In the genomic region with DNA sequence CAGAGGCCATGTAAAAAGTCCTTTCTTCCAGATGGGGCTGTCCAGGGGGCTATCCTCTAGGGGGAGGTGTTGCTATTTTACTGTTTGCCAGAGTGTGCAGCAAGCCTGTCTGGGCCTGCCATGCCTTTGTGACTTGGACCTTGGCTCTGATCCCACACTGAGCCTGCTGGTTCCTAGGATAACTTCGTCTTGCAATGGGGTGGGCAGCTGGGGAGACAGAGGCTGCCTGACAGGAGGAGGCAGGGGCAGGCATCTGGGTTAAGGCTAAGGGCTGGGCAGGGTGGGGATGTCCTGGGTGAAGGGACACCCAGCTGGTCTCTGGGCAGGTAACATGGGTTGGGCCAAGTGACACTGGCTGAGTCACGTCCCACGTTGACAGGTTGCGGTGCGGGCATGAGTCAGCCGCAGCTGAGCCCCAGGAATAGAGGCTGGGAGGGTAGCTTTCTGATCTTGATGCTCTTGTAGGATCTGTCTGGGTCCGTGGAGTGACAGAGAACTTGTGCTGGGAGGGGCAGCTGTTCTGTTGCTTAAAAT, we compare ENCODE assay signal across 8 mouse cellular contexts. TPM values are rescaled to one million over a fixed set of nuclear protein-coding genes. Genes with fewer than 3 reads are reported as not detected.
DNase-seq lines count a peak whose midpoint lies in the region; ATAC-seq lines count a peak whose summit lies in the region.

No protein-coding gene starts in this region.

- H3K27me3 ChIP-seq in midbrain, embryonic 11.5 days (ENCODE audit: control insufficient read depth, insufficient read depth, low read length), result no peaks in the 10 kb centered on the region
- H3K27me3 ChIP-seq in midbrain, embryonic 15.5 days (replicated peaks), result no peaks in the 10 kb centered on the region
- H3K27me3 ChIP-seq in heart, embryonic 12.5 days (replicated peaks), result no peaks in the 10 kb centered on the region

- WGBS in midbrain, embryonic 11.5 days, result 86% methylated on average over 7 of the region's 7 CpGs
- 72% methylated on average over 7 of the region's 7 CpGs for WGBS in midbrain, embryonic 15.5 days
- 49% methylated on average over 7 of the region's 7 CpGs for WGBS in heart, embryonic 12.5 days

- no peak for ATAC-seq in midbrain, embryonic 11.5 days (ENCODE audit: low FRiP score)
- no peak for ATAC-seq in midbrain, embryonic 15.5 days (replicated peaks)
- peak; percentile 55; the same call in 1 of the 2 replicates for ATAC-seq in heart, embryonic 12.5 days (ENCODE audit: insufficient number of reproducible peaks, low FRiP score)
- no peak for ATAC-seq in megakaryocyte, adult 5-6 weeks (ENCODE audit: poor library complexity, severe bottlenecking)

- no peak overlapping the region for H3K27ac ChIP-seq in midbrain, embryonic 11.5 days (ENCODE audit: low read depth, low read length)
- no peak overlapping the region for H3K27ac ChIP-seq in midbrain, embryonic 15.5 days
- H3K27ac ChIP-seq in heart, embryonic 12.5 days (ENCODE audit: poor library complexity, severe bottlenecking), result peak overlapping the region; percentile 48; the same call in 1 of the 2 replicates

- no peaks in the 10 kb centered on the region for H3K9me3 ChIP-seq in midbrain, embryonic 11.5 days (ENCODE audit: control insufficient read depth, low read length)
- no peaks in the 10 kb centered on the region for H3K9me3 ChIP-seq in midbrain, embryonic 15.5 days
- no peaks in the 10 kb centered on the region for H3K9me3 ChIP-seq in heart, embryonic 12.5 days (replicated peaks)

- H3K4me3 ChIP-seq in midbrain, embryonic 11.5 days (ENCODE audit: low read depth, low read length), result no peak overlapping the region
- no peak overlapping the region for H3K4me3 ChIP-seq in midbrain, embryonic 15.5 days
- H3K4me3 ChIP-seq in heart, embryonic 12.5 days, result no peak overlapping the region

- H3K9ac ChIP-seq in midbrain, embryonic 11.5 days (ENCODE audit: low read length), result no peak overlapping the region
- H3K9ac ChIP-seq in midbrain, embryonic 15.5 days, result no peak overlapping the region
- no peak overlapping the region for H3K9ac ChIP-seq in heart, embryonic 12.5 days

- H3K36me3 ChIP-seq in midbrain, embryonic 11.5 days (ENCODE audit: control insufficient read depth, insufficient read depth, low read length), result no peaks in the 10 kb centered on the region
- H3K36me3 ChIP-seq in midbrain, embryonic 15.5 days (replicated peaks), result no peaks in the 10 kb centered on the region
- H3K36me3 ChIP-seq in heart, embryonic 12.5 days, result no peaks in the 10 kb centered on the region

- H3K4me1 ChIP-seq in midbrain, embryonic 11.5 days (ENCODE audit: control insufficient read depth, insufficient read depth, low read length), result no peaks in the 10 kb centered on the region
- H3K4me1 ChIP-seq in midbrain, embryonic 15.5 days, result 0 out of 2 replicates have a peak, but pooled peaks cover 4% of the 10 kb centered on the region
- H3K4me1 ChIP-seq in heart, embryonic 12.5 days (replicated peaks), result peaks cover 52% of the 10 kb centered on the region

- DNase-seq in midbrain, embryonic 11.5 days (ENCODE audit: low spot score, missing footprints), result peak; percentile 62
- DNase-seq in adrenal gland, postnatal 14 days, result peak; percentile 82
- DNase-seq in kidney, adult 9 months, result peak; percentile 83
- peak; percentile 79 for DNase-seq in lung, postnatal 36 days
- DNase-seq in thymus, postnatal 25 days, result no peak

- no peak overlapping the region for H3K4me2 ChIP-seq in midbrain, embryonic 11.5 days
- no peak overlapping the region for H3K4me2 ChIP-seq in midbrain, embryonic 15.5 days
- H3K4me2 ChIP-seq in heart, embryonic 12.5 days, result no peak overlapping the region; the same call in 1 of the 2 replicates

RNA-seq across cellular contexts. Expression of a gene that starts 51.4 kb away (rescaled TPM):
- polyA plus RNA-seq in midbrain, embryonic 11.5 days (2014; fragmentation: Nextera tagmentation; extraction: Ambion mirVana), result not detected in 2 replicates
- polyA plus RNA-seq in midbrain, embryonic 15.5 days (2015; fragmentation: Nextera tagmentation; extraction: Ambion mirVana), result 0.33 and 0.39 TPM in 2 replicates
- total RNA-seq in adrenal gland, postnatal 14 days (2021), result not detected in 2 replicates
- 0.44 TPM in 1 of 2 replicates, not detected in the other for polyA plus RNA-seq in heart, embryonic 12.5 days (2016; fragmentation: Nextera tagmentation; extraction: Ambion mirVana)
- not detected in 2 replicates for total RNA-seq in megakaryocyte, adult 5-6 weeks (2015)
- total RNA-seq in megakaryocyte, adult 5-6 weeks (2017), result not detected in 2 replicates
